ENCODE assay signal across 9 mouse cellular contexts in the genomic region with DNA sequence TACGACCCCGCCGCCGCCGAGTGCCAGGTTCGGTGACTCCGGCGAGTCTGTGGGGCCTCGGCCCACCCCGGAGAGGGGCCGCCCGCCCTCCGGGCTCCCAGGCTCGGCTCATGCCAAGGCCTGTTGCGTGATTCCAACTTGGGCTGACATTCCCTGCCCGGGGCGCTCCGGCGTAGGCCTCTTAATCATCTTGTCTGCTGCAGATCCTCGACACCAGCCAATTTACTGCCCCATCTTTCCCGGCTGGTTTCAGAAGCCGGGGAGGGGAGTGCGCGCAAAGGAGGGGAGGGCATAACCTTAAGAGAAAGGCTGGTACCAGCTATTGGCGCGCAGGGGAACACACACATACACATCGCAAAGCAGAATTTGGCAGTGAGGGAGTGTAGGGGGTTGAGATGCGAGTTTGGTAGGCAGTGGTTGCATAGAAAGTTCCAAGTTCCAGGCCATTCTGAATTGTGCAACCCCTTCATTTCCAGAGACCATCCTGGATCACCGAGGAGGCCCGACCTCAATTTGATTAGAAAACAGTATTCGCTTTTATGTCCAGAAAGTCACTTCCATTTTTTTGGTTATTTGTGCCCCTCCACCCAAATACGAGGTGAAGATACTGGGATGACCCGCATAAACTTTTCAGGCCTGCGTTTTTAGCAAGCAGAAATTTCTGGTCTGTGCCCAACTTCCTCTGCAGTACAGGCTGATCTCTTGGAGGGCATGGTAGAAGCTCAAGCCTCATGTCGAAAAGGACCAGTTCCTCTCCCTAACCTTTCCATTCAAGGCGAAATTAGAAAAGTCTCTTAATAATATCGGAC. TPM values are rescaled to one million over a fixed set of nuclear protein-coding genes. Genes with fewer than 3 reads are reported as not detected.
A peak's percentile ranks its signal among the peaks of the same experiment; 100 is the strongest.
DNase-seq lines count a peak whose midpoint lies in the region; ATAC-seq lines count a peak whose summit lies in the region.
"Had no signal": no experiment of that assay in that cellular context is flagged by ENCODE, and none has a peak within 500 bp of the region (broad histone marks: within the 10 kb centered on the region; RNA-seq: fewer than 3 reads in every experiment).

No protein-coding gene starts in this region.

- WGBS in forebrain, embryonic 12.5 days = 1% methylated on average over 37 of the region's 37 CpGs
- WGBS in liver, embryonic 12.5 days (ENCODE audit: insufficient replicate concordance) = 5% methylated on average over 37 of the region's 37 CpGs

- peak; percentile 25 for DNase-seq in thymus, postnatal 4 days
- DNase-seq in thymus, postnatal 10 days (ENCODE audit: low spot score in 2 of 2) = no peak
- DNase-seq in layer of hippocampus, adult 9-10 months (ENCODE audit: low spot score) = no peak
- DNase-seq: adrenal gland, postnatal 10 days; lung, postnatal 10 days had no signal

- no peaks in the 10 kb centered on the region for H3K9me3 ChIP-seq in forebrain, embryonic 12.5 days
- H3K9me3 ChIP-seq in liver, embryonic 12.5 days (replicated peaks) = no peaks in the 10 kb centered on the region

- H3K27ac ChIP-seq in forebrain, embryonic 12.5 days = peak overlapping the region; percentile 92
- H3K27ac ChIP-seq in liver, embryonic 12.5 days = no peak overlapping the region

- 0 out of 2 replicates have a peak, but pooled peaks cover 4% of the 10 kb centered on the region for H3K36me3 ChIP-seq in forebrain, embryonic 12.5 days (replicated peaks)
- H3K36me3 ChIP-seq in liver, embryonic 12.5 days = no peaks in the 10 kb centered on the region

- peak; percentile 12; the same call in 1 of the 2 replicates for ATAC-seq in forebrain, embryonic 12.5 days (ENCODE audit: low FRiP score)
- no peak for ATAC-seq in liver, embryonic 12.5 days
- no peak for ATAC-seq in cerebellum, adult (ENCODE audit: insufficient number of reproducible peaks, low FRiP score, low TSS enrichment)
- no peak for ATAC-seq in erythroid progenitor cell, adult 5-6 weeks (replicated peaks; ENCODE audit: low FRiP score, poor library complexity, severe bottlenecking)

- peak overlapping the region; percentile 67 for H3K4me3 ChIP-seq in forebrain, embryonic 12.5 days (replicated peaks)
- 0 out of 2 replicates have a peak overlapping the region, but pooled peaks have one; percentile 8 for H3K4me3 ChIP-seq in liver, embryonic 12.5 days

- peaks cover 80% of the 10 kb centered on the region for H3K27me3 ChIP-seq in forebrain, embryonic 12.5 days
- peaks cover 100% of the 10 kb centered on the region for H3K27me3 ChIP-seq in liver, embryonic 12.5 days (replicated peaks)

- peak overlapping the region; percentile 89 for H3K4me2 ChIP-seq in forebrain, embryonic 12.5 days
- H3K4me2 ChIP-seq in liver, embryonic 12.5 days = 0 out of 2 replicates have a peak overlapping the region, but pooled peaks have one; percentile 12

- peaks cover 56% of the 10 kb centered on the region for H3K4me1 ChIP-seq in forebrain, embryonic 12.5 days
- H3K4me1 ChIP-seq in liver, embryonic 12.5 days = peaks cover 51% of the 10 kb centered on the region

- peak overlapping the region; percentile 82 for H3K9ac ChIP-seq in forebrain, embryonic 12.5 days
- H3K9ac ChIP-seq in liver, embryonic 12.5 days = no peak overlapping the region

RNA-seq across cellular contexts. Expression of a gene that starts 4.9 kb away (rescaled TPM):
- 85.9 and 133 TPM in 2 replicates for polyA plus RNA-seq in forebrain, embryonic 12.5 days (2016; fragmentation: Nextera tagmentation; extraction: Ambion mirVana)
- polyA plus RNA-seq in liver, embryonic 12.5 days (2016; fragmentation: Nextera tagmentation; extraction: Ambion mirVana) = 0.08 and 0.12 TPM in 2 replicates
- total RNA-seq in erythroid progenitor cell, adult 5-6 weeks (2015; ENCODE audit: low replicate concordance) = not detected in 2 replicates
- not detected in 2 replicates for total RNA-seq in erythroid progenitor cell, adult 5-6 weeks (2017; ENCODE audit: low replicate concordance)

RNA-seq across cellular contexts. Expression of a gene that starts 13.7 kb away (rescaled TPM):
- polyA plus RNA-seq in forebrain, embryonic 12.5 days (2016; fragmentation: Nextera tagmentation; extraction: Ambion mirVana) = 207 and 300 TPM in 2 replicates
- polyA plus RNA-seq in liver, embryonic 12.5 days (2016; fragmentation: Nextera tagmentation; extraction: Ambion mirVana) = 0.19 and 0.23 TPM in 2 replicates
- 2.2 TPM in 1 of 2 replicates, not detected in the other for total RNA-seq in erythroid progenitor cell, adult 5-6 weeks (2015; ENCODE audit: low replicate concordance)
- total RNA-seq in erythroid progenitor cell, adult 5-6 weeks (2017; ENCODE audit: low replicate concordance) = not detected in 2 replicates

Comparison
In these comparisons a context has a peak if more than half of its experiments do, and no peak if none do; other contexts are left out.
1. RNA of a gene that starts 4.9 kb away (polyA plus RNA-seq): 85.9 to 133 TPM in forebrain, embryonic 12.5 days; 0.08 to 0.12 TPM in liver, embryonic 12.5 days; every median in the first group is over 10 times any median in the second.
2. RNA of a gene that starts 13.7 kb away (polyA plus RNA-seq): 207 to 300 TPM in forebrain, embryonic 12.5 days; 0.19 to 0.23 TPM in liver, embryonic 12.5 days; every median in the first group is over 100 times any median in the second.